Comparison of ENCODE assay signal across 13 mouse cellular contexts in the genomic region with DNA sequence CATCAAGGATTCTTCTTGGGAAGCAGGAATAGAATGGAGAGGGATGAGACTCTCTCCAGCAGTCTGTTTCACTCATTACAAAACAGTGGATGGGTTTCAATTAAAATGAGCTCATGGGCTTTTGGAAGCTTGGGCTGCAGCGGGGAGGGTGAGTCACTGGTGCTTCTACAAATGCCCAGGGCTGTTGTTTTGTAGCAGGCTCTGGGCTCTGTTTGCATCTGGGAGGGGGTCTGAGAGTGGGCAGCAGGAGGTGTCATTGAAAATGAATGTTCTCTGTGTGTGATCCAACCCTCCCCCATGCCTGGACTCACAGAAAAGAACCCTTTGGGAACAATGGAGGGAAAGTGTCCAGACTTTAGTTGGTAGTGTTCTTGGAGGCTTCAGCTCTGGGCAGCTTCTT.
A peak's percentile ranks its signal among the peaks of the same experiment; 100 is the strongest.
DNase-seq lines count a peak whose midpoint lies in the region; ATAC-seq lines count a peak whose summit lies in the region.
"Had no signal": no experiment of that assay in that cellular context is flagged by ENCODE, and none has a peak within 500 bp of the region (broad histone marks: within the 10 kb centered on the region; RNA-seq: fewer than 3 reads in every experiment).

No protein-coding gene starts in this region.

- H3K4me1 ChIP-seq in embryonic facial prominence, embryonic 11.5 days (ENCODE audit: control insufficient read depth, insufficient read depth, low read length), result no peaks in the 10 kb centered on the region
- peaks cover 7% of the 10 kb centered on the region; the same call in 1 of the 2 replicates for H3K4me1 ChIP-seq in embryonic facial prominence, embryonic 10.5 days
- peaks cover 3% of the 10 kb centered on the region; the same call in 1 of the 2 replicates for H3K4me1 ChIP-seq in hindbrain, embryonic 11.5 days (replicated peaks; ENCODE audit: control insufficient read depth, insufficient read depth, low read length)

- 46% methylated on average over 1 of the region's 1 CpGs for WGBS in embryonic facial prominence, embryonic 11.5 days
- 42% methylated on average over 1 of the region's 1 CpGs for WGBS in embryonic facial prominence, embryonic 10.5 days
- WGBS in hindbrain, embryonic 11.5 days, result 22% methylated on average over 1 of the region's 1 CpGs

- no peaks in the 10 kb centered on the region for H3K9me3 ChIP-seq in embryonic facial prominence, embryonic 11.5 days (replicated peaks; ENCODE audit: control insufficient read depth, low read length)
- no peaks in the 10 kb centered on the region for H3K9me3 ChIP-seq in embryonic facial prominence, embryonic 10.5 days
- no peaks in the 10 kb centered on the region for H3K9me3 ChIP-seq in hindbrain, embryonic 11.5 days (ENCODE audit: control insufficient read depth, low read length)
- H3K9me3 ChIP-seq: midbrain, embryonic 12.5 days had no signal

- DNase-seq in embryonic facial prominence, embryonic 11.5 days (ENCODE audit: low spot score), result no peak
- DNase-seq in embryonic facial prominence, embryonic 10.5 days (ENCODE audit: low spot score), result no peak
- DNase-seq in retina, postnatal 1 day, result peak; percentile 57
- DNase-seq in retina, embryonic 14.5 days (ENCODE audit: low spot score), result no peak
- DNase-seq in hindbrain, embryonic 11.5 days (ENCODE audit: low spot score), result no peak
- DNase-seq in right cerebral cortex, postnatal 36 days (ENCODE audit: low spot score in 2 of 2), result peak; percentile 10 to 16
- DNase-seq in adipocyte (ENCODE audit: low spot score), result no peak
- DNase-seq in cerebellum, postnatal 25 days, result no peak
- DNase-seq: cerebellum, adult 11 months; embryo, embryonic 11 days; heart, postnatal 10 days; kidney, adult 11 months had no signal

- no peak overlapping the region for H3K4me2 ChIP-seq in embryonic facial prominence, embryonic 11.5 days (ENCODE audit: low read depth, low read length)
- H3K4me2 ChIP-seq in hindbrain, embryonic 11.5 days (replicated peaks; ENCODE audit: low read depth, low read length), result no peak overlapping the region
- H3K4me2 ChIP-seq: midbrain, embryonic 12.5 days had no signal

- H3K27me3 ChIP-seq in embryonic facial prominence, embryonic 11.5 days (ENCODE audit: control insufficient read depth, insufficient read depth, low read length), result no peaks in the 10 kb centered on the region
- no peaks in the 10 kb centered on the region; the same call in 1 of the 2 replicates for H3K27me3 ChIP-seq in embryonic facial prominence, embryonic 10.5 days (replicated peaks; ENCODE audit: low read depth, poor library complexity, severe bottlenecking)
- H3K27me3 ChIP-seq in hindbrain, embryonic 11.5 days (ENCODE audit: control insufficient read depth, insufficient read depth, low read length), result no peaks in the 10 kb centered on the region
- H3K27me3 ChIP-seq: midbrain, embryonic 12.5 days had no signal

- no peak overlapping the region for H3K9ac ChIP-seq in embryonic facial prominence, embryonic 11.5 days (replicated peaks; ENCODE audit: low read length)
- no peak overlapping the region for H3K9ac ChIP-seq in hindbrain, embryonic 11.5 days (ENCODE audit: low read depth, low read length)
- H3K9ac ChIP-seq: midbrain, embryonic 12.5 days had no signal

- H3K4me3 ChIP-seq in embryonic facial prominence, embryonic 11.5 days (ENCODE audit: low read depth, low read length), result no peak overlapping the region
- H3K4me3 ChIP-seq in embryonic facial prominence, embryonic 10.5 days, result no peak overlapping the region
- H3K4me3 ChIP-seq in hindbrain, embryonic 11.5 days (ENCODE audit: low read depth, low read length), result no peak overlapping the region
- H3K4me3 ChIP-seq: midbrain, embryonic 12.5 days had no signal

- 0 out of 2 replicates have a peak, but pooled peaks have one; percentile 34 for ATAC-seq in embryonic facial prominence, embryonic 11.5 days (replicated peaks; ENCODE audit: insufficient number of reproducible peaks, low FRiP score, low TSS enrichment, low read depth)
- ATAC-seq in hindbrain, embryonic 11.5 days (ENCODE audit: low FRiP score), result peak; percentile 55; the same call in 1 of the 2 replicates

- H3K27ac ChIP-seq in embryonic facial prominence, embryonic 11.5 days (replicated peaks; ENCODE audit: low read depth, low read length), result no peak overlapping the region
- no peak overlapping the region for H3K27ac ChIP-seq in embryonic facial prominence, embryonic 10.5 days (replicated peaks)
- no peak overlapping the region for H3K27ac ChIP-seq in hindbrain, embryonic 11.5 days (ENCODE audit: low read depth, low read length)
- H3K27ac ChIP-seq: midbrain, embryonic 12.5 days had no signal

- no peaks in the 10 kb centered on the region for H3K36me3 ChIP-seq in embryonic facial prominence, embryonic 11.5 days (replicated peaks; ENCODE audit: control insufficient read depth, insufficient read depth, low read depth, low read length)
- no peaks in the 10 kb centered on the region for H3K36me3 ChIP-seq in embryonic facial prominence, embryonic 10.5 days (replicated peaks)
- H3K36me3 ChIP-seq in hindbrain, embryonic 11.5 days (ENCODE audit: control insufficient read depth, insufficient read depth, low read length), result no peaks in the 10 kb centered on the region
- H3K36me3 ChIP-seq: midbrain, embryonic 12.5 days had no signal

Comparison
In these comparisons a context has a peak if more than half of its experiments do, and no peak if none do; other contexts are left out.
1. DNase-seq: peak in retina, postnatal 1 day (single experiment) and right cerebral cortex, postnatal 36 days (2 of 2); none in embryonic facial prominence, embryonic 11.5 days (single experiment), embryonic facial prominence, embryonic 10.5 days (single experiment), retina, embryonic 14.5 days (single experiment), hindbrain, embryonic 11.5 days (single experiment), adipocyte (single experiment) and cerebellum, postnatal 25 days (0 of 2).